Mouse (Mus musculus) testis, postnatal 14 days (tissue): ENCODE measurements at regions not wholly inside any gene's neighbourhood (a gene's known extent, or its start where the extent isn't known, plus 50 kb on each side); places are given as distances from the start of the nearest gene placed in this dataset.

Experiments
- DNase-seq: peaks from one replicate; pipeline ENCODE4 v3.0.0; 2021; ENCODE audit warnings: low spot score

DNA sequence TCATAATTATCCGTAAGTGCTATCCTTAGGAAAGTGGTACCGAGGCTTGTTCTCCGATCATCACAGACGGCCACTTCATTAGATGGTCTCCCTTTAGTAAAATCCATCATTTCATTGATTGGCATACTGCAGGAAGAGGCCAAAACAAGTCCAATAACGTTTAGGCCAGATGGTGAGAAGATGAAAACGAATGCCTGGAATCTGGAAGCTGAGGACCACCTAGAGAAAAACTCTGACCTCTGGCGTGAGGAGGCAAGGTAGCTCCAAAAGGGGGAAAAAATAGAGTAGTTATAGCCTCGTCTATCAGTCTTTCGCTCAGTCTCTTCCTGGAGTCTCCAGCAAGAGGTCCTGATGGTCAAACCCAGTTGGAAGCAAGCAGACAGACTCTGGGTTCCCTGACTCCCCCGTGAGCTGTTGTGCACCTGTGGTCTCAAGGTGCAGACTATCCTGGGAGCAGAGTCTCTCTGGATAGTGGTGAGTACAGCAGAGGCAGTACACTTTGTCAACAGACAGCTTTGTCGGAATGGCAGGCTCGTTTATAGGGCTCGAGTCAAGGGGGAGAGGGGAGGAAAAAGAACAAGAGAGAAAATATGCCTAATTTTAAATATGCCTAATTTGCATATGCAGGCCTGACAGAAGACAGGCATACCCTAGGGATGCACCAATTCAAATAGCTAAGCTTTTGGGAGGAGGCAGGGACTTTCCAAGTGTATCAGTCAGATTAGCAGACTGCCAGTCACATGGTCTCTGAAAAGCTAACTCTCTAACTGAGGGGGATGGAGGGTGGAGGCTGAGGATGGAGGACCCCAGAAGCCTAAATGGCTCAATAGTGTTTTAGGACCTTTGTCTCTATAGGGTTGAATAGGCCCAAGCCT lies 73.0 kb upstream of the Atp2b1 start:
- DNase-seq: no peak

- DNase-seq: no peak
Observed at GRCm38 (mm10) chr10:98841860-98842259, 72.3 kb upstream of the Atp2b1 start.

DNA sequence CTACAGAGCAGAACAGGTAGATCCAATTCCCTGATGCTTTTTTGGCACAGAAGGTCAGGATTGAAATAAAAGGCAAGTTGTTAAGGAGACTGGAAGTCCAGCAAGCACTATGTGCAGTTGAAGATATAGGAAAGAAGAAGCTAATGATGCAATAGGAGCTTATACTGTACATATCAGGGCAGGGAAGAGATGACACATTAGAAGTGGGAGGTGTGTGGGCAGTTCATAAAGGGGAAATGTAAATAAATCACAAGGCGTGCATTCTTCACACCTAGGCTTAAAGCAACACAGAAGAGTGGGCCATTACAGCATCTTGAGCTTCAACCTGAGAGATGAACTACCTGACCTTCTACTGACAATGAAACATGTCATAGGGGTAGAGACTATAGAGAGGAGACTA lies 71.5 kb upstream of the Atp2b1 start:
- no peak for DNase-seq

- no peak for DNase-seq
Observed at GRCm38 (mm10) chr10:98849851-98850250, 64.4 kb upstream of the Atp2b1 start.

DNA sequence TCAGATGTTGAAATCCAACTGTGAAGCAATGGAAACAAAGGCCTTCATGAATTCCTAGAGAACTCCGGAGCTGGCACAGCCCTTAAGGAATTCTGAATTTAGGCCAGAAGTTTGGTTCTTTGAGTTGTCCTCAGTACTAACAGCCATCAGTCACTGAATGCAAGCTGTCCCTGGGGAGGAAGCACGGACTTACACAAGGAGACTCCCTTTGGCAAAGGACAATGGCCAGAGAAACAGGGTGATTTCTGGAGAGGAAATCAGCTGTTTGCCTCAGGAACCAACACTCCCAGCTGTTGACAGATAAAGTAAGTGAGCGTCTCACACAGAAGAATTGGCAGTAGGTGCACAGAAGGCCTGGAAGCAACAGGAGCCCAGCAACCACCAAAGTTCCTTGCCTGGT lies 56.8 kb upstream of the Atp2b1 start:
- no peak for DNase-seq

GRCm38 (mm10) chr10:98861521-98861920 lies 52.7 kb upstream of the Atp2b1 start:
- DNase-seq: no peak

DNA sequence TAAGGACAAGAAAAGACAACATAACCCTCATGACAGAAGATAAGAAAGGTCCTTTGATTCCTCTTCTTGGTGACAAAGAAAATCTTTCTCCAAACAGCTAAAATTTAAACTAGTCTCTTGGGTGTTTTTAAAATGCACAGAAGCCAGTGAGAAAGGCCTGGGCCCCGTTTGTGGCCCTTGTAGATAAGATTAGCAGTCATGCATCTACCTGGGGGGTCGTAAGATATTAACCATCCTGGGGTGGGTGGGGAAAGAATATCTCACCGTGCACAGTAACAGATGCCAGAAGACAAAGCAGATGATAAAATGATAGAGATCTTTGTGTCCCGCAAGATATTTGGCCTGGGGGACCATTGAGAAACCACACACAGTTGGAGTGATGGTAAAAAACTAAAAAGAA lies 51.5 kb upstream of the Atp2b1 start:
- DNase-seq: no peak

GRCm38 (mm10) chr10:98864384-98864783 lies 49.8 kb upstream of the Atp2b1 start:
- no peak for DNase-seq
